Mouse (Mus musculus): ENCODE data around the gene Trim24.

Trim24 gene

GRCm38 (mm10) chr6:37967386-37967785, 96.8 kb downstream of the Trim24 start:
- TF ChIP-seq GATA4 (IDR thresholded peaks at IDR 0.05; ENCODE audit: insufficient replicate concordance, low read length): no peak

- no peak for TF ChIP-seq GATA4 (IDR thresholded peaks at IDR 0.05; ENCODE audit: insufficient replicate concordance, low read length)
These were observed 136.8 kb downstream of the Trim24 start for GRCm38 (mm10) chr6:38007459-38007858.

GRCm38 (mm10) chr6:38012829-38013228, 142.2 kb downstream of the Trim24 start:
- TF ChIP-seq GATA4 (IDR thresholded peaks at IDR 0.05; ENCODE audit: insufficient replicate concordance, low read length): no peak

Measured in liver, adult (tissue).